ENCODE assay signal across 18 mouse cellular contexts in the genomic region with DNA sequence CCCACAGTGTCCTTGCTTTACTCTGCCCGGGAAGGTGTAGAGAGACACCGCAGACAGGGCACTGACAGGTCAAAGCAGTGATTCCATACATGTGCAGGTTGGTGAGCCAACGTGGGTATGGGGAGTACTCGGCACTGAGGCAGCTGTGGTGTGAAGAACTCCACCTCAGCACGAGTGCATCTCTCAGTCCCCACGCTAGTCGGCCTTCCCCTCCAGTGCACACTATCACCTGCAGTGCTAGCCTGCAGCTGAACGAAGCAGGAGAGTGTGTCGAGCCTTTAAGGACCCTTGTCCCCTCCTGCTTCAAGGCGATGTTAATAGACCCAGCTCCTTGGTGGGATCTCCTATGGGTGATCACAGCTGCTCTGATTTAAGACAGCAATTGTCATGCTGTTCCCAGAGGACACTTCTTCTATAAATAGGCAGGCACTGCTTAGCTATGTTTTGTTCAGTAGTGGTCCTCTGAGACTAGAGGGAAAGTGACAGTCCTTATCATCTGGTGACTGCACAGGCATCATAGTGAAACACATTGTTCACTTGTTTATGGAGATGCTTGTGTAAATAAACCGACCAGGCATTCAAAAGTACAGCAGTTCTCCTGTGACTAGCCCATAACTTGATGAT.
A peak's percentile ranks its signal among the peaks of the same experiment; 100 is the strongest.
DNase-seq lines count a peak whose midpoint lies in the region; ATAC-seq lines count a peak whose summit lies in the region.
"Had no signal": no experiment of that assay in that cellular context is flagged by ENCODE, and none has a peak within 500 bp of the region (broad histone marks: within the 10 kb centered on the region; RNA-seq: fewer than 3 reads in every experiment).

No protein-coding gene starts in this region.

- peak; percentile 84 for DNase-seq in heart, adult 11 months
- no peak for DNase-seq in heart, postnatal 36 days
- peak; percentile 40 for DNase-seq in retina, postnatal 1 day
- DNase-seq: cerebellum, adult 11-12 months; kidney, adult 18-20 months; kidney, postnatal 14 days; layer of hippocampus, adult 9-11 months; midbrain, embryonic 14.5 days; spleen, adult 18-20 months; thymus, postnatal 14 days had no signal

- H3K9me3 ChIP-seq in megakaryocyte, embryonic 14.5 days: no peaks in the 10 kb centered on the region
- no peaks in the 10 kb centered on the region for H3K9me3 ChIP-seq in heart, embryonic 13.5 days
- H3K9me3 ChIP-seq in liver, embryonic 12.5 days (replicated peaks): no peaks in the 10 kb centered on the region
- H3K9me3 ChIP-seq: embryonic facial prominence, embryonic 13.5 days; forebrain, embryonic 15.5 days; limb, embryonic 13.5 days; neural tube, embryonic 12.5 days had no signal

- no peaks in the 10 kb centered on the region for H3K36me3 ChIP-seq in megakaryocyte, embryonic 14.5 days (replicated peaks; ENCODE audit: low read length)
- H3K36me3 ChIP-seq in heart, embryonic 13.5 days: 0 out of 2 replicates have a peak, but pooled peaks cover 5% of the 10 kb centered on the region
- 0 out of 2 replicates have a peak, but pooled peaks cover 3% of the 10 kb centered on the region for H3K36me3 ChIP-seq in liver, embryonic 12.5 days
- H3K36me3 ChIP-seq: embryonic facial prominence, embryonic 13.5 days; forebrain, embryonic 15.5 days; limb, embryonic 13.5 days; neural tube, embryonic 12.5 days had no signal

- intact Hi-C loops in heart, postnatal 36 days (cut with DNase I): no loop called here

- H3K27me3 ChIP-seq in megakaryocyte, embryonic 14.5 days (replicated peaks): no peaks in the 10 kb centered on the region
- H3K27me3 ChIP-seq in heart, embryonic 13.5 days (replicated peaks): no peaks in the 10 kb centered on the region
- H3K27me3 ChIP-seq in liver, embryonic 12.5 days (replicated peaks): no peaks in the 10 kb centered on the region
- H3K27me3 ChIP-seq: embryonic facial prominence, embryonic 13.5 days; forebrain, embryonic 15.5 days; limb, embryonic 13.5 days; neural tube, embryonic 12.5 days had no signal

- no peak for ATAC-seq in megakaryocyte, adult 5-6 weeks (ENCODE audit: poor library complexity, severe bottlenecking)
- no peak for ATAC-seq in heart, embryonic 13.5 days (ENCODE audit: extremely low read depth, insufficient number of reproducible peaks, low FRiP score, low TSS enrichment)
- no peak for ATAC-seq in liver, embryonic 12.5 days
- ATAC-seq: forebrain, embryonic 15.5 days had no signal

- H3K4me1 ChIP-seq in megakaryocyte, embryonic 14.5 days: peaks cover 8% of the 10 kb centered on the region
- H3K4me1 ChIP-seq in heart, embryonic 13.5 days: peaks cover 25% of the 10 kb centered on the region
- H3K4me1 ChIP-seq in liver, embryonic 12.5 days: no peaks in the 10 kb centered on the region
- H3K4me1 ChIP-seq: embryonic facial prominence, embryonic 13.5 days; forebrain, embryonic 15.5 days; neural tube, embryonic 12.5 days had no signal

- H3K27ac ChIP-seq in heart, embryonic 13.5 days (replicated peaks): peak overlapping the region; percentile 71; the same call in 1 of the 2 replicates
- no peak overlapping the region for H3K27ac ChIP-seq in liver, embryonic 12.5 days
- H3K27ac ChIP-seq: embryonic facial prominence, embryonic 13.5 days; forebrain, embryonic 15.5 days; limb, embryonic 13.5 days; neural tube, embryonic 12.5 days had no signal

- peak overlapping the region; percentile 44 for H3K4me3 ChIP-seq in megakaryocyte, embryonic 14.5 days (replicated peaks)
- H3K4me3 ChIP-seq in heart, embryonic 13.5 days: no peak overlapping the region
- H3K4me3 ChIP-seq in liver, embryonic 12.5 days: no peak overlapping the region
- H3K4me3 ChIP-seq: embryonic facial prominence, embryonic 13.5 days; forebrain, embryonic 15.5 days; limb, embryonic 13.5 days; neural tube, embryonic 12.5 days had no signal

- H3K4me2 ChIP-seq in heart, embryonic 13.5 days: peak overlapping the region; percentile 39
- H3K4me2 ChIP-seq in liver, embryonic 12.5 days: no peak overlapping the region
- H3K4me2 ChIP-seq: embryonic facial prominence, embryonic 13.5 days; forebrain, embryonic 15.5 days; limb, embryonic 13.5 days; neural tube, embryonic 12.5 days had no signal

- H3K9ac ChIP-seq in heart, embryonic 13.5 days: peak overlapping the region; percentile 56
- no peak overlapping the region for H3K9ac ChIP-seq in liver, embryonic 12.5 days
- H3K9ac ChIP-seq: embryonic facial prominence, embryonic 13.5 days; forebrain, embryonic 15.5 days; limb, embryonic 13.5 days; neural tube, embryonic 12.5 days had no signal

- WGBS in heart, embryonic 13.5 days: 37% methylated on average over 11 of the region's 11 CpGs
- 77% methylated on average over 11 of the region's 11 CpGs for WGBS in liver, embryonic 12.5 days (ENCODE audit: insufficient replicate concordance)

Comparison
In these comparisons a context has a peak if more than half of its experiments do, and no peak if none do; other contexts are left out.
1. DNase-seq: peak in heart, adult 11 months (single experiment) and retina, postnatal 1 day (single experiment); none in heart, postnatal 36 days (0 of 2).